Mouse (Mus musculus): ENCODE measurements around the gene Clec3b. TPM values are rescaled to one million over a fixed set of nuclear protein-coding genes. Genes with fewer than 3 reads are reported as not detected.

The Clec3b gene
- polyA plus RNA-seq, 1 experiment, result 0.11 TPM

- TF ChIP-seq MAX (IDR thresholded peaks at IDR 0.05) (no peak), MYOD1 (IDR thresholded peaks at IDR 0.05; ENCODE audit: control insufficient read depth, insufficient read length, low read depth) (no peak), MYOG (IDR thresholded peaks at IDR 0.05; ENCODE audit: control insufficient read depth, extremely low read depth, insufficient read length) (no peak), CEBPB (IDR thresholded peaks at IDR 0.05; ENCODE audit: low read depth) (no peak), FOSL1 (IDR thresholded peaks at IDR 0.05; ENCODE audit: insufficient read depth, low read length, poor library complexity, severe bottlenecking) (no peak), USF1 (IDR thresholded peaks at IDR 0.05; ENCODE audit: low read depth) (no peak), CTCF (IDR thresholded peaks at IDR 0.05; ENCODE audit: control insufficient read depth, insufficient read depth, insufficient read length) (no peak)
- Histone ChIP-seq H3K27me3 (ENCODE audit: control insufficient read depth, insufficient read depth, insufficient read length) (no peaks in the 10 kb centered on the region), H3K79me3 (ENCODE audit: low read depth) (no peaks in the 10 kb centered on the region), H3K36me3 (ENCODE audit: control insufficient read depth, insufficient read depth) (no peaks in the 10 kb centered on the region), H3K4me3 (ENCODE audit: insufficient read depth, poor library complexity, severe bottlenecking) (no peak overlapping the region), H3ac (ENCODE audit: control insufficient read depth, insufficient read length, low read depth) (no peak overlapping the region), H3K79me2 (ENCODE audit: control insufficient read depth, insufficient read depth) (no peaks in the 10 kb centered on the region)
Observed at GRCm38 (mm10) chr9:123156910-123157361, 6.2 kb downstream of the Clec3b start.

- Histone ChIP-seq H3K27me3 (ENCODE audit: control insufficient read depth, insufficient read depth, insufficient read length) (no peaks in the 10 kb centered on the region), H3K79me3 (ENCODE audit: low read depth) (no peaks in the 10 kb centered on the region), H3ac (ENCODE audit: control insufficient read depth, insufficient read length, low read depth) (no peak overlapping the region), H3K36me3 (ENCODE audit: control insufficient read depth, insufficient read depth) (no peaks in the 10 kb centered on the region), H3K79me2 (ENCODE audit: control insufficient read depth, insufficient read depth) (no peaks in the 10 kb centered on the region), H3K4me3 (ENCODE audit: insufficient read depth, poor library complexity, severe bottlenecking) (no peak overlapping the region)
- TF ChIP-seq MYOG (IDR thresholded peaks at IDR 0.05; ENCODE audit: control insufficient read depth, extremely low read depth, insufficient read length) (no peak), CEBPB (IDR thresholded peaks at IDR 0.05; ENCODE audit: low read depth) (no peak), MYOD1 (IDR thresholded peaks at IDR 0.05; ENCODE audit: control insufficient read depth, insufficient read length, low read depth) (no peak), CTCF (IDR thresholded peaks at IDR 0.05; ENCODE audit: control insufficient read depth, insufficient read depth, insufficient read length) (no peak), USF1 (IDR thresholded peaks at IDR 0.05; ENCODE audit: low read depth) (no peak), FOSL1 (IDR thresholded peaks at IDR 0.05; ENCODE audit: insufficient read depth, low read length, poor library complexity, severe bottlenecking) (no peak), MAX (IDR thresholded peaks at IDR 0.05) (no peak)
Observed at GRCm38 (mm10) chr9:123157699-123158098, 7.0 kb downstream of the Clec3b start.

- Histone ChIP-seq H3K79me2 (ENCODE audit: control insufficient read depth, insufficient read depth) (no peaks in the 10 kb centered on the region), H3ac (ENCODE audit: control insufficient read depth, insufficient read length, low read depth) (no peak overlapping the region), H3K79me3 (ENCODE audit: low read depth) (no peaks in the 10 kb centered on the region), H3K36me3 (ENCODE audit: control insufficient read depth, insufficient read depth) (no peaks in the 10 kb centered on the region), H3K4me3 (ENCODE audit: insufficient read depth, poor library complexity, severe bottlenecking) (no peak overlapping the region), H3K27me3 (ENCODE audit: control insufficient read depth, insufficient read depth, insufficient read length) (no peaks in the 10 kb centered on the region)
- TF ChIP-seq FOSL1 (IDR thresholded peaks at IDR 0.05; ENCODE audit: insufficient read depth, low read length, poor library complexity, severe bottlenecking), result no peak
- no peak for TF ChIP-seq MAX (IDR thresholded peaks at IDR 0.05)
- no peak for TF ChIP-seq CEBPB (IDR thresholded peaks at IDR 0.05; ENCODE audit: low read depth)
- peak; percentile 20 for TF ChIP-seq CTCF (IDR thresholded peaks at IDR 0.05; ENCODE audit: control insufficient read depth, insufficient read depth, insufficient read length)
Observed at GRCm38 (mm10) chr9:123158125-123158836, 7.5 kb downstream of the Clec3b start.

GRCm38 (mm10) chr9:123159330-123159729, 8.6 kb downstream of the Clec3b start:
- H3K36me3 ChIP-seq (ENCODE audit: control insufficient read depth, insufficient read depth), result no peaks in the 10 kb centered on the region
- no peak overlapping the region for H3ac ChIP-seq (ENCODE audit: control insufficient read depth, insufficient read length, low read depth)
- TF ChIP-seq CTCF (IDR thresholded peaks at IDR 0.05; ENCODE audit: control insufficient read depth, insufficient read depth, insufficient read length) (peak; percentile 71), MYOD1 (IDR thresholded peaks at IDR 0.05; ENCODE audit: control insufficient read depth, insufficient read length, low read depth) (no peak), MYOG (IDR thresholded peaks at IDR 0.05; ENCODE audit: control insufficient read depth, extremely low read depth, insufficient read length) (no peak), CEBPB (IDR thresholded peaks at IDR 0.05; ENCODE audit: low read depth) (no peak), MAX (IDR thresholded peaks at IDR 0.05) (no peak), FOSL1 (IDR thresholded peaks at IDR 0.05; ENCODE audit: insufficient read depth, low read length, poor library complexity, severe bottlenecking) (no peak), USF1 (IDR thresholded peaks at IDR 0.05; ENCODE audit: low read depth) (no peak)
- no peak overlapping the region for H3K4me3 ChIP-seq (ENCODE audit: insufficient read depth, poor library complexity, severe bottlenecking)
- no peaks in the 10 kb centered on the region for H3K79me3 ChIP-seq (ENCODE audit: low read depth)
- no peaks in the 10 kb centered on the region for H3K79me2 ChIP-seq (ENCODE audit: control insufficient read depth, insufficient read depth)
- no peaks in the 10 kb centered on the region for H3K27me3 ChIP-seq (ENCODE audit: control insufficient read depth, insufficient read depth, insufficient read length)

GRCm38 (mm10) chr9:123161792-123162191, 11.0 kb downstream of the Clec3b start:
- H3K36me3 ChIP-seq (ENCODE audit: control insufficient read depth, insufficient read depth), result no peaks in the 10 kb centered on the region
- no peaks in the 10 kb centered on the region for H3K79me2 ChIP-seq (ENCODE audit: control insufficient read depth, insufficient read depth)
- no peaks in the 10 kb centered on the region for H3K27me3 ChIP-seq (ENCODE audit: control insufficient read depth, insufficient read depth, insufficient read length)
- no peaks in the 10 kb centered on the region for H3K79me3 ChIP-seq (ENCODE audit: low read depth)
- H3K4me3 ChIP-seq (ENCODE audit: insufficient read depth, poor library complexity, severe bottlenecking), result no peak overlapping the region
- H3ac ChIP-seq (ENCODE audit: control insufficient read depth, insufficient read length, low read depth), result no peak overlapping the region
- no peak for TF ChIP-seq CTCF (IDR thresholded peaks at IDR 0.05; ENCODE audit: control insufficient read depth, insufficient read depth, insufficient read length)
- no peak for TF ChIP-seq MYOD1 (IDR thresholded peaks at IDR 0.05; ENCODE audit: control insufficient read depth, insufficient read length, low read depth)
- TF ChIP-seq MYOG (IDR thresholded peaks at IDR 0.05; ENCODE audit: control insufficient read depth, extremely low read depth, insufficient read length), result no peak
- no peak for TF ChIP-seq USF1 (IDR thresholded peaks at IDR 0.05; ENCODE audit: low read depth)
- TF ChIP-seq FOSL1 (IDR thresholded peaks at IDR 0.05; ENCODE audit: insufficient read depth, low read length, poor library complexity, severe bottlenecking), result no peak
- TF ChIP-seq MAX (IDR thresholded peaks at IDR 0.05), result no peak
- TF ChIP-seq CEBPB (IDR thresholded peaks at IDR 0.05; ENCODE audit: low read depth), result no peak

Data from C2C12 (cell line).